Mouse (Mus musculus) liver (tissue): ENCODE measurements around the gene 5430427O19Rik.

Experiments
- DNase-seq: peaks from one replicate; pipeline ENCODE4 v3.0.0-alpha.2; 2020; ENCODE audit warnings: mixed read lengths

The 5430427O19Rik gene

DNA sequence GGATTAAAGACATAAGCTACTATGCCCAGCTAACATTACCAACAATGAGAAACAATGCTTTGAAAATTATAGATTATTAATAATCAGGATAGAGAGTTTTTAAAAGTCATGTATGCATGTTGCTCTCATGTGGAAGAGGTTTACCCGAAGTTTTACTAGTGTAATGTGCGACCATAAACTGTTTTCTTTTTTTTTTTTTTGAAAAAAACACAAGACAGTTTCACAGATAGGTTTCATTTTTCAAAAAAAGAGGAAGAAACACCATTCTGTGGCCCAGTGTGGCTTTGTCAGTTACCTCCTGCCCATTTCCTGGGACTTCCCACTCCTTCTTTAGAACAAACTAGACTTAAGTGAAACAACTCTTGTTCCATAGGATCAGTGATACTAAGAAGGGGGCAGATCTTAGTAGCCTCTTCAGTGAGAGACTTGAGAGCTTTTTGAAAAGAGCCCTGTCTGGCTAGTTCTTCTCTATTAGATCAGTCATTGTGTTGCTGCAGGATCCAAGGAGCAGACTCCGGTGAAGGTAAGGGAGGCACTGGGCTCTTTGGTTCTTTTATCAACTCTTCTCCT is at the start of gene 5430427O19Rik:
Gene 5430427O19Rik, plus strand, starts transcription at position 441 of the 570 bp plus-strand sequence.
- DNase-seq: no peak

DNA sequence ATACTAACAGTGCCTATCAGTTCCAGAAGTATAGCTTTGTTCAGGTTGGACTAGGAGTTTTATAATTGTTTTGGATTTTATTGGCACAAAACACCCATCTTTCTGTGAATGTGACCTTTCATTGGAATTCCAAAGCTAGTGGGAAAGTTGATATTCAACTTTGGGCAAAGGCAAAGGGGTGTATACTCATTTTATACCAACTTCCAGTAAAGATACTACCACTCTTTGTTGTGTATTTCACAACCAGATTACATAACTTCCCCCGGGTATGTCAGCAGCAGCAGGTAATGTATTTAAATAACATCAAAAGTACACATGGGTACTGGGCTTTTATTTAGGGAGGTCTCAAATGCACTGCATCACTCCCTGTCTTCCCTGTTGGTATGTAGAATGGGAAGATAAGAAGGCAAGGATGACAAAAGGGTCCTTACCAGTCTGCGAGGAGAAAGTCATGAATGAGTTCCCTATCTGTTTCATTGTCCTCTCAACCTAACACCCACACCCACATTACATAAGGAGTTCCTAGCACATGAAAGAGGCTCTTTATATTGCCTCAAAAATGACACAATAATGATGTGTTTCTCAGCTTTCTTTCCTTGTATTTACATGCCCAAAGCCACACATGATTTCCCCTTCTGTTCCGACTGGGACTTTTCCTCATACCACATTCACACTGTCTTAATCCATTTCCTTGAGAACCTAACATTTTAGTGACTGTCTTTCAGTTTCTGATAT is 42.3 kb upstream of the 5430427O19Rik start:
- no peak for DNase-seq

GRCm38 (mm10) chrX:85829000-85829399 is 41.2 kb upstream of the 5430427O19Rik start:
- DNase-seq: no peak

DNA sequence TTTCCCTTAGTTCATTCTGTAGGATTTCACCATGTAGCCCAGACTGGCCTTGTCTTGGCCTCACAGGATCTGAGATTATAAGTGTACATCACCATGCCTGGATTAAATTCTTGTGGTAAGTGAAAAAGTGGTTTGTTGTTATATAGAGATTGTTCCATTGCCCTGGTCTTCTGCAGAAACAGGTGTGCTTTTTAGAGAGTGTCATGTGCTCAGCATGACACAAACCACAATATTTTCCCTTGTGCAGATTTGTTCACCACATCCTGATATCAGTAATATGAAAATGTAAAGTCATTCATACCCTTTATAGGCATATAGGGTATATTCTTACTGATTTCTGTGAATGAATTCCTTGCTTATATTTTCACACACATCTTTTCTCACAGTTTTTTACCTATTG is 31.0 kb upstream of the 5430427O19Rik start:
- DNase-seq: no peak

GRCm38 (mm10) chrX:85855938-85856337 is 14.2 kb upstream of the 5430427O19Rik start:
- DNase-seq: no peak

DNA sequence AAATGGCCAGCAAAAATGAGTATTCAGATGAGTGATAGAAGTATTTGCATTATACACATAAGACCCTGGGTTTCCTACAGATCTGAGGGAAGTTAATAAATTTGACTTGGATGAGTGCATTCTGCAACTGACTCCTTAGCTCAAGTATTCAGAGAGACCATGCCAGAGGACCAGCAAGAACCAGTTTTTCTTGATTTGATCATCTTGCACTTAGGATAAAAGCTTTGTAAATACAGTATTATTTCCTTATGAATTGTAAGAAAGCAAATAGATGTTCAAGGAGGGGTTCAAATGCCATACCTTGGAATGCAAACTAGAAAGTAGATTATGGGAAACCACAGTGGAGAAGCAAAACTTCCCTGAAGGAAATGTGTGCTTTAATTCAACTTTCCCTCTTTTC is 13.0 kb upstream of the 5430427O19Rik start:
- no peak for DNase-seq

- no peak for DNase-seq
Observed at GRCm38 (mm10) chrX:85868079-85868478, 2.1 kb upstream of the 5430427O19Rik start.

DNA sequence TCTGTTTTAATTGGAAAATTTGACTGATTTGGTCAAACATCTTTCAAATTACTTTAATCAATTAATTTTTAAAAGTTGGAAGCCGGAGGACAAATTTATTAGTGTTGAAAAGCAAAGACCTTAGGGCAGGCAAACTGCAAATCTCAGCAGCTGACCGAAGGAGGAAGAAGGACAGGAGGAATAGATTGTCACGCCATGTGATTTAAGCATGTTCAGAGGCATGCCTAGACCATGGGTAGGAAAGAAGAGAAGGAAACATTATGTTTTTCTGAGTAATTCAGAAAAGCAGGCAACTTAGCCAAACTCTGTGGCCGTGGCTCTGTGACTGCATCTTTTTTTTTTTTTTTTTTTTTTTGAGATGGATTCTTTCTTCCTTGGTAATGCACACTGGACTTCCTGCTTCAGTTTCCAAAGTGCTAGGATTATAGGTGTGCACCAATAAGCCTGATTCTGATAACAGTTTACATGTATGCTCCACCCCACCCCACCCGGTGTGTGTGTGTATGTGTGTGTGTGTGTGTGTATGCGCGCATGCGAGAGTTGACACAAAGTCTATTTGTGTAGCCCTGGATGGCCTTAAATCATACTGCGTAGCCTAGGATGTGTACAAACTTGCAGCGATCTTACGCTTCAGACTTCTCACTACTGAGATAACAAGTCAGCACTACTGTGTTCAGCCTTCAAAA is 1.4 kb downstream of the 5430427O19Rik start:
- peak; percentile 7 for DNase-seq

- DNase-seq: no peak
Observed at GRCm38 (mm10) chrX:85874367-85874766, 4.2 kb downstream of the 5430427O19Rik start.

DNA sequence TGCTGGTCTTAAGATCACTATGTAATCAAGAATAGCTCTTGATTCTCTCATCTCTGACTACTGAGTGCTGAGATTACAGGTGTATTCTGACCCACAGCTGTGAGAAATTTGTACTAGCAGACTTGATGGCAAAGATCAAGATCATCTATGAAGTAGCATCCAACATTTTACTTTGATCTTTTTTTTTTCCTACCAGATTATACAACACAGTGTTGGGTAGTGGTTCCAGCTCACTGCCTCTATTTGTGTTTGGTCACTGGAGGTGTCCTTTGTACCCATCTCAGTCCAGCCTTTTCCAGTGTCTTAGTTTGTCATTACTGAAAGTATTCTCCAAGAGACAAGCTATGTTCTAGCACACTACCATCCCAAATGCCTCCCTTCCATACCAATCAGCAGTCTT is 5.8 kb downstream of the 5430427O19Rik start:
- no peak for DNase-seq

DNA sequence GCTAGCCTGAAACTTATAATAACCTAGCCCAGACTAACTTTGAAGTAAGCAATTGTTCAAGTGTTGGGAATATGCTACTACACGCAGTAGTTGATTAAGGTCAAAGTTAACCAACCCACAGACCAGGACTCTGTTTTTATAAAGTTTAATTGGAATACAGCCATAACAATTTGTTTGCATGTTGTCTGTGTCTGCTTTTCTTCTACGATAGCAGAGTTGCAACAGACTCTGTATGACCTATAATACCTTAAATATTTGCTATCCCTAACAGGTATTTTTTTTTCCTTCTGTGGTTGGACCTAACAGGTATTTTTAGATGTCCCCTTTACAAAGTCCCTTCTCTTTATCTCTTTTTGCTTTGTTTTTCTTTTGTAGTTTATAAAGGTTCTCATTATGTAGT is 7.6 kb downstream of the 5430427O19Rik start:
- DNase-seq: no peak

- no peak for DNase-seq
Observed at GRCm38 (mm10) chrX:85878293-85878692, 8.1 kb downstream of the 5430427O19Rik start.

DNA sequence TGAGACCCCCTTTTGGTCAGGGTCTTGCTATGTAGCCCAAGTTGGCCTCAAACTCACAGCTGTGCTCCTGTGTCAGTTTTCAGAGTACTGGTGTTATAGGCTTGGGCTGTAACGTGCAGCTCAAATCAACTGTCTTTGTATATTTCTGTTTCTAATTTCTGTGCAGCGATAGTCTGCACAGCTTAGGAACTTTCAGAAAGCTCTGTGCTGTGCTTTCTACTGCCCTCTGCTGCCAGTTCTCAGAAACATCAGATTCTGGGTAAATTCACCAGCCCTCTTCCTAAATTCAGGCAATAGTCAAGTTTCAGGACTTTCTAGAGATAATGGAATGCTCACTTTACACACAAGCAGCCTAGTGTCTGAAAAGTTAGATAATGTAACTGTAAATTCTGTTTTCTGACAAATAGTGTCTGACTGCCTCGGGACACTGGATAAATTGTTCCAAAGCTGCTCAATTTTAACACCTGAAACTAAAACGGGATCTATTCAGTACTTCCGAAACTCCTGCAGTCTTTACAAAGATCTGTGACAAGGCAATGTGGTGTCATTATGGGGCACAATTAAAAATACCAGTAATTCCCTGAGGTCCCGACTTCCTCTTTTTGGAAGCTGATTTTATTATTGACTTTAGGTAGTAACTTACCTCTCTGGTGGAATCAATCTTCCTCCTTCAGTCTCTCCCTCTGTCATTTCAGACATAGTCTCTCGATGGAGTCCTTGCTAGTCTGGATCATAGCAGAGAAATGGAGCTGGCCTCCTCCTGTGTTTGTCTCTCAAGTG is 9.2 kb downstream of the 5430427O19Rik start:
- peak; percentile 4 for DNase-seq

- no peak for DNase-seq
Observed at GRCm38 (mm10) chrX:85886651-85887050, 16.5 kb downstream of the 5430427O19Rik start.

DNA sequence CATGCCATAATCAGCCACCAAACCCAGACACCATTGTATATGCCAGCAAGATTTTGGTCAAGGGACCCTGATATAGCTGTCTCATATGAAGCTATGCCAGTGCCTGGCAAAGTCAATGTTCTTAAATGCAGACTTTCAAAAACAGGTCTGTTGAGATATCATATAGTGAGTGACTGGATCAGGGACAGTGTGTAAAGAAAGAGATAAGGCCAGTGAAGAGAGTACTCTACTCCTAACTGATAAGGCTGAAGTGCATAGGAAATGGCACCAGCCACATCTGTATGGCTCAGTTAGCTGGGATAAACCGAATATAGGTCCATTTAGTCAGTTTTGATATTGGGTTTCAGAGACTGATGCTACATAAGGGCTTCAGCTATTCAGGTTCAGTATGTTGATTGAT is 31.0 kb downstream of the 5430427O19Rik start:
- no peak for DNase-seq

- peak; percentile 4 for DNase-seq
Observed at GRCm38 (mm10) chrX:85919034-85919433, 48.9 kb downstream of the 5430427O19Rik start.

DNA sequence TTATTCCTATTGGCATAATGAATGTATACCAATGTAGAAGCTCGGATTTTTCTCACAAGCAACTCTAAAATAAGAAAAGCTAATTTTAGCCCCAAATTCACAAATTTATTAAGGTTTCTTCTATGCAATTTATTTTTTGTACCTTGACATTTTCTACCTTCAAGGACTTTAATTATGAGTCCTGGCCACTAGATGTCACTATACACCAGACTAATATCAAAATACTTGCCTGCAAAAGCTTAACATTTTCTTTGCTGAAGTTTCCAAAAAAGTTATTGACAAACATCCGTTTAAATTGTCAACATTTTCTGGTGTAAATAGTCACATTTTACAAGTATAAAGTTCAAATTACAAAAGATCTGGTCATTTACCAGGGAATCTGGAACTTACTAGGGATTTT is 62.8 kb downstream of the 5430427O19Rik start:
- DNase-seq: no peak
